28 mouse cellular contexts compared by ENCODE assay signal in the genomic region with DNA sequence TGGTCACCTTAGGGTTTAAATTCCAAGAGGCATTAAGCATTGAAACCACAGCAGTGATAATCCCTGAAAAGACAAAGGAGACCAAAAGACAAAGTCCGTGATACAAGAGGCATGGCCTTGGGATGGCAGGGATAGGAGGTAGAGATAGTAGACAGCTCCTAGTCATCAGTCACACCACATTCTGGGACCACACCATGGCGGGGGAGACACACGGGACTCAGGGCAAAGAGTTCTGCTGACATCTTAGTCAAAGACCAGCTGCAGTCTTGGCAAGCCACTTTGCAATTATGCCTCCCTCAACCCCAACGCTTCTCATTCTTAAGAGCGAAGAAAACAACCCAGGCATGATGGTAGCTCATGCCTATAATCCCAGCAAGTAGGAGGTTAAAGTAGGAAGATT.
"Had no signal": no experiment of that assay in that cellular context is flagged by ENCODE, and none has a peak within 500 bp of the region (broad histone marks: within the 10 kb centered on the region; RNA-seq: fewer than 3 reads in every experiment).

No protein-coding gene starts in this region.

- ATAC-seq: forebrain, embryonic 13.5 days; forebrain, embryonic 14.5 days; forebrain, embryonic 15.5 days; forebrain, embryonic 16.5 days; forebrain, postnatal 0 days had no signal

- H3K36me3 ChIP-seq: embryonic facial prominence, embryonic 10.5 days; embryonic facial prominence, embryonic 12.5 days; embryonic facial prominence, embryonic 13.5 days; embryonic facial prominence, embryonic 15.5 days; forebrain, embryonic 10.5 days; forebrain, embryonic 12.5 days; forebrain, embryonic 15.5 days had no signal

- H3K4me1 ChIP-seq: embryonic facial prominence, embryonic 10.5 days; embryonic facial prominence, embryonic 12.5 days; embryonic facial prominence, embryonic 13.5 days; forebrain, embryonic 10.5 days; forebrain, embryonic 12.5 days; forebrain, embryonic 13.5 days; forebrain, embryonic 15.5 days had no signal

- H3K27ac ChIP-seq: embryonic facial prominence, embryonic 10.5 days; embryonic facial prominence, embryonic 12.5 days; embryonic facial prominence, embryonic 13.5 days; embryonic facial prominence, embryonic 15.5 days; forebrain, embryonic 10.5 days; forebrain, embryonic 12.5 days; forebrain, embryonic 13.5 days; forebrain, embryonic 15.5 days; heart, adult 2 months had no signal

- H3K27me3 ChIP-seq: embryonic facial prominence, embryonic 12.5 days; embryonic facial prominence, embryonic 13.5 days; embryonic facial prominence, embryonic 15.5 days; forebrain, embryonic 12.5 days; forebrain, embryonic 13.5 days; forebrain, embryonic 15.5 days had no signal

- DNase-seq: cerebellum, adult 2 months; cerebellum, adult 8-10 months; cerebellum, adult 9-10 months; cerebellum, adult 9-11 months; cerebellum, postnatal 10 days; cerebellum, postnatal 14 days; cerebellum, postnatal 25 days; cerebellum, postnatal 36 days; embryo, embryonic 11 days; forebrain, postnatal 0 days; gastrocnemius, adult 2 months; gastrocnemius, postnatal 10 days; gastrocnemius, postnatal 14 days; gastrocnemius, postnatal 25 days; gastrocnemius, postnatal 36 days; heart, adult 18-20 months; heart, adult 2 months had no signal

- H3K4me3 ChIP-seq: embryonic facial prominence, embryonic 10.5 days; embryonic facial prominence, embryonic 12.5 days; embryonic facial prominence, embryonic 13.5 days; embryonic facial prominence, embryonic 15.5 days; erythroblast, embryonic 14.5 days; forebrain, embryonic 10.5 days; forebrain, embryonic 12.5 days; forebrain, embryonic 13.5 days; forebrain, embryonic 15.5 days; gastrocnemius, adult 2 months; heart, adult 2 months had no signal
